Mouse (Mus musculus): ENCODE measurements around the gene Epor.

- TF ChIP-seq POLR2A (IDR thresholded peaks at IDR 0.05; ENCODE audit: insufficient read depth, low read depth, low read length) (no peak), CTCF (IDR thresholded peaks at IDR 0.05) (no peak)
Observed at GRCm38 (mm10) chr9:21926155-21926554, 37.2 kb downstream of the Epor start.
